8 mouse cellular contexts compared by ENCODE assay signal in genomic region chr10:122802218-122802617, GRCm38 (mm10).
DNase-seq lines count a peak whose midpoint lies in the region; ATAC-seq and TF ChIP-seq lines count a peak whose summit lies in the region.

No protein-coding gene starts in this region.

- H3K4me1 ChIP-seq in kidney, postnatal 0 days (replicated peaks; ENCODE audit: insufficient read depth, low read length): no peaks in the 10 kb centered on the region
- peaks cover 2% of the 10 kb centered on the region; the same call in 1 of the 2 replicates for H3K4me1 ChIP-seq in embryonic facial prominence, embryonic 11.5 days (ENCODE audit: control insufficient read depth, insufficient read depth, low read length)
- H3K4me1 ChIP-seq in hindbrain, embryonic 13.5 days (replicated peaks): peaks cover 5% of the 10 kb centered on the region
- H3K4me1 ChIP-seq in midbrain, embryonic 14.5 days (ENCODE audit: control insufficient read depth, insufficient read depth, low read length): no peaks in the 10 kb centered on the region

- H3K4me3 ChIP-seq in kidney, postnatal 0 days (replicated peaks; ENCODE audit: low read depth, low read length): no peak overlapping the region
- no peak overlapping the region; the same call in 1 of the 2 replicates for H3K4me3 ChIP-seq in embryonic facial prominence, embryonic 11.5 days (ENCODE audit: low read depth, low read length)
- no peak overlapping the region; the same call in 1 of the 2 replicates for H3K4me3 ChIP-seq in hindbrain, embryonic 13.5 days
- H3K4me3 ChIP-seq in midbrain, embryonic 14.5 days (replicated peaks; ENCODE audit: low read depth, low read length): no peak overlapping the region

- peaks cover 3% of the 10 kb centered on the region; the same call in 1 of the 2 replicates for H3K36me3 ChIP-seq in kidney, postnatal 0 days (ENCODE audit: insufficient read depth, low read length)
- no peaks in the 10 kb centered on the region for H3K36me3 ChIP-seq in embryonic facial prominence, embryonic 11.5 days (replicated peaks; ENCODE audit: control insufficient read depth, insufficient read depth, low read depth, low read length)
- peaks cover 7% of the 10 kb centered on the region for H3K36me3 ChIP-seq in hindbrain, embryonic 13.5 days
- no peaks in the 10 kb centered on the region for H3K36me3 ChIP-seq in midbrain, embryonic 14.5 days (ENCODE audit: control insufficient read depth, insufficient read depth, low read length)

- ATAC-seq in kidney, postnatal 0 days (replicated peaks; ENCODE audit: low FRiP score, low read depth): 0 out of 2 replicates have a peak, but pooled peaks have one; percentile 18
- ATAC-seq in embryonic facial prominence, embryonic 11.5 days (replicated peaks; ENCODE audit: insufficient number of reproducible peaks, low FRiP score, low TSS enrichment, low read depth): no peak
- ATAC-seq in hindbrain, embryonic 13.5 days (ENCODE audit: low FRiP score): peak; percentile 29; the same call in 1 of the 2 replicates
- no peak for ATAC-seq in midbrain, embryonic 14.5 days (ENCODE audit: low FRiP score, low TSS enrichment)
- ATAC-seq in megakaryocyte progenitor cell, adult 5-6 weeks (replicated peaks; ENCODE audit: poor library complexity): no peak

- DNase-seq in kidney, postnatal 0 days (ENCODE audit: low spot score): no peak
- DNase-seq in kidney, adult 18-20 months: no peak
- DNase-seq in embryonic facial prominence, embryonic 11.5 days (ENCODE audit: low spot score): no peak
- DNase-seq in midbrain, embryonic 14.5 days: no peak
- no peak for DNase-seq in cerebellum, adult 8-10 months
- no peak for DNase-seq in frontal cortex, postnatal 25 days (ENCODE audit: low spot score in 2 of 2)

- no peaks in the 10 kb centered on the region for H3K27me3 ChIP-seq in kidney, postnatal 0 days (ENCODE audit: insufficient read depth, low read length)
- H3K27me3 ChIP-seq in embryonic facial prominence, embryonic 11.5 days (ENCODE audit: control insufficient read depth, insufficient read depth, low read length): no peaks in the 10 kb centered on the region
- no peaks in the 10 kb centered on the region for H3K27me3 ChIP-seq in hindbrain, embryonic 13.5 days
- no peaks in the 10 kb centered on the region for H3K27me3 ChIP-seq in midbrain, embryonic 14.5 days (ENCODE audit: control insufficient read depth, insufficient read depth, low read length)

- peak overlapping the region; percentile 3; the same call in 1 of the 2 replicates for H3K9ac ChIP-seq in kidney, postnatal 0 days (ENCODE audit: low read depth, low read length)
- peak overlapping the region; percentile 32; the same call in 1 of the 2 replicates for H3K9ac ChIP-seq in embryonic facial prominence, embryonic 11.5 days (replicated peaks; ENCODE audit: low read length)
- H3K9ac ChIP-seq in hindbrain, embryonic 13.5 days: 0 out of 2 replicates have a peak overlapping the region, but pooled peaks have one; percentile 49
- H3K9ac ChIP-seq in midbrain, embryonic 14.5 days (replicated peaks; ENCODE audit: low read length): no peak overlapping the region

- no peak overlapping the region for H3K27ac ChIP-seq in kidney, postnatal 0 days
- no peak overlapping the region for H3K27ac ChIP-seq in embryonic facial prominence, embryonic 11.5 days (replicated peaks; ENCODE audit: low read depth, low read length)
- no peak overlapping the region for H3K27ac ChIP-seq in hindbrain, embryonic 13.5 days
- H3K27ac ChIP-seq in midbrain, embryonic 14.5 days (replicated peaks; ENCODE audit: low read depth, low read length): no peak overlapping the region

- H3K9me3 ChIP-seq in kidney, postnatal 0 days (replicated peaks; ENCODE audit: low read length): no peaks in the 10 kb centered on the region
- no peaks in the 10 kb centered on the region; the same call in 1 of the 2 replicates for H3K9me3 ChIP-seq in embryonic facial prominence, embryonic 11.5 days (replicated peaks; ENCODE audit: control insufficient read depth, low read length)
- H3K9me3 ChIP-seq in hindbrain, embryonic 13.5 days: peaks cover 7% of the 10 kb centered on the region
- H3K9me3 ChIP-seq in midbrain, embryonic 14.5 days (ENCODE audit: control insufficient read depth, low read length): no peaks in the 10 kb centered on the region

- WGBS in kidney, postnatal 0 days: 36% methylated on average over 30 of the region's 30 CpGs
- 32% methylated on average over 30 of the region's 30 CpGs for WGBS in embryonic facial prominence, embryonic 11.5 days
- 37% methylated on average over 30 of the region's 30 CpGs for WGBS in hindbrain, embryonic 13.5 days
- 34% methylated on average over 30 of the region's 30 CpGs for WGBS in midbrain, embryonic 14.5 days

- peak overlapping the region; percentile 30 for H3K4me2 ChIP-seq in kidney, postnatal 0 days (ENCODE audit: low read length)
- peak overlapping the region; percentile 43 for H3K4me2 ChIP-seq in embryonic facial prominence, embryonic 11.5 days (ENCODE audit: low read depth, low read length)
- peak overlapping the region; percentile 40 for H3K4me2 ChIP-seq in hindbrain, embryonic 13.5 days
- peak overlapping the region; percentile 31 for H3K4me2 ChIP-seq in midbrain, embryonic 14.5 days (ENCODE audit: low read length)

- TF ChIP-seq CTCF in kidney, postnatal 0 days (IDR thresholded peaks at IDR 0.05; ENCODE audit: low read depth): peak; percentile 32; the same call in 1 of the 2 replicates

Comparison
In these comparisons a context has a peak if more than half of its experiments do, and no peak if none do; other contexts are left out.
1. ATAC-seq: peak in kidney, postnatal 0 days (single experiment) and hindbrain, embryonic 13.5 days (single experiment); none in embryonic facial prominence, embryonic 11.5 days (single experiment), midbrain, embryonic 14.5 days (single experiment) and megakaryocyte progenitor cell, adult 5-6 weeks (single experiment).
2. Peak in every context shown above with its lines, with median percentiles within 50 percentile points of each other: H3K4me2 ChIP-seq.